Mouse (Mus musculus) kidney, embryonic 15.5 days (tissue): ENCODE measurements at regions not wholly inside any gene's neighbourhood (a gene's known extent, or its start where the extent isn't known, plus 50 kb on each side); places are given as distances from the start of the nearest gene placed in this dataset.

Experiments
- ATAC-seq: fragments of 200-750 bp; cut with Nextera tagmentation; replicated peaks from 2 replicates; pipeline ENCODE4 v1.8.0; 2017; ENCODE audit warnings: moderate TSS enrichment; ENCODE audit not compliant: low FRiP score
- H3K27ac ChIP-seq: fragments of 300-500 bp; sonication (generic); 2 replicates; pipeline ENCODE4 v1.5.1; 2015; ENCODE audit warnings: mild to moderate bottlenecking, inconsistent platforms
- H3K27me3 ChIP-seq: fragments of 300-500 bp; sonication (generic); 2 replicates; pipeline ENCODE4 v1.6.1; 2015; ENCODE audit warnings: inconsistent platforms
- H3K36me3 ChIP-seq: fragments of 300-500 bp; sonication (generic); 2 replicates; pipeline ENCODE4 v1.6.1; 2015; ENCODE audit warnings: inconsistent platforms
- H3K4me1 ChIP-seq: fragments of 300-500 bp; sonication (generic); 2 replicates; pipeline ENCODE4 v1.6.1; 2015; ENCODE audit warnings: inconsistent platforms
- H3K4me2 ChIP-seq: fragments of 300-500 bp; sonication (generic); 2 replicates; pipeline ENCODE4 v1.6.1; 2015; ENCODE audit warnings: moderate library complexity, mild to moderate bottlenecking, inconsistent platforms
- H3K4me3 ChIP-seq: fragments of 300-500 bp; sonication (generic); replicated peaks from 2 replicates; pipeline ENCODE4 v1.5.1; 2015; ENCODE audit warnings: mild to moderate bottlenecking, inconsistent platforms
- H3K9ac ChIP-seq: fragments of 300-500 bp; sonication (generic); 2 replicates; pipeline ENCODE4 v1.6.1; 2015; ENCODE audit warnings: mild to moderate bottlenecking, inconsistent platforms
- H3K9me3 ChIP-seq: fragments of 300-500 bp; sonication (generic); replicated peaks from 2 replicates; pipeline ENCODE4 v1.6.1; 2016; ENCODE audit warnings: inconsistent platforms
- WGBS: fragments of 180-500 bp; shearing (Covaris S2); methylation state at CpG from one replicate; pipeline ENCODE4 v1.1.7; 2015; ENCODE audit warnings: mixed read lengths; 5-methylcytosine and 5-hydroxymethylcytosine counted together

DNA sequence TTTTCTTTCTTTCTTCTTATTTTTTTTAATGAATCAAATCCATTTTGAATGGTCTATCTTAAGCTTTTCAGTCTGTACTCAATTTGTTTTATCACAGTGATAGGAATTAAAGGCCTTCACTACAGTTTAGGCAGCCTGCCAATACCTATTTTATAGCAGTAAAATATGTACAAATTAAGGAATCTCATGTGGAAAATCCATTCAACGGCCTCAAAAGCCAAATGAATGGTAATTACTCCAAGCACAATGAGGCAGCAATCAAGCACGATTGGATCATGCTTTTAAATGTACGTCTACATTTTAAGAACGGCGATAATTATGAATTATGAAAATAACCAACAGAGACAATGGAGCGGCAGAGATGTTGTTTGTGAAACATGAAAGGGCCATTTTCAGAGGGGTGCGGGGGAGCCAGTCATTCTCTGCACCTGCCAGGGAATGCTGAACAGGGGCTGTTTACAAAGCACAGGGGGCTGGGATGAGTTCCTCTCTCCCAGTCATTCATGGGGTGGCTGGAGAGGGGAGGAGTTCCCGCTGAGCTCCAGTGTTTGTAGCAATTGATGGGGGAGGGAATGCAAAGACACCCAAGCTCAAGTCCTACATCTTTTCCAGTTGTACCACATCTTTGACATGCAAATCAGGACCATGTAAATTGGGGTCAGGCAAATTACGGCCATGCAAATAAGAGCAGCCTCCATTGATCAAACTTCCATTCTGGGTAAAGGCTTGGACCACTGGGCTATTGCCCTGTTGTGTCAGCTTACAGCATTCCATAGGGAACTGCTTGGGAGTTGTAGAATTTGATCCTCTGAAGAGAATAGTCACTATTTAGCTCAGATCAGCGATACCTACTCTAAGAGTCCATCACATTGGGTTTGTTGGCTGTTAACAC lies 381.1 kb upstream of the Castor2 start:
- WGBS: 58% methylated on average over 10 of the region's 10 CpGs
- no peak overlapping the region for H3K4me3 ChIP-seq
- ATAC-seq: no peak
- no peak overlapping the region for H3K27ac ChIP-seq
- H3K4me1 ChIP-seq: no peaks in the 10 kb centered on the region
- H3K9ac ChIP-seq: no peak overlapping the region
- no peaks in the 10 kb centered on the region for H3K9me3 ChIP-seq
- no peaks in the 10 kb centered on the region for H3K27me3 ChIP-seq
- H3K36me3 ChIP-seq: no peaks in the 10 kb centered on the region
- no peak overlapping the region for H3K4me2 ChIP-seq

DNA sequence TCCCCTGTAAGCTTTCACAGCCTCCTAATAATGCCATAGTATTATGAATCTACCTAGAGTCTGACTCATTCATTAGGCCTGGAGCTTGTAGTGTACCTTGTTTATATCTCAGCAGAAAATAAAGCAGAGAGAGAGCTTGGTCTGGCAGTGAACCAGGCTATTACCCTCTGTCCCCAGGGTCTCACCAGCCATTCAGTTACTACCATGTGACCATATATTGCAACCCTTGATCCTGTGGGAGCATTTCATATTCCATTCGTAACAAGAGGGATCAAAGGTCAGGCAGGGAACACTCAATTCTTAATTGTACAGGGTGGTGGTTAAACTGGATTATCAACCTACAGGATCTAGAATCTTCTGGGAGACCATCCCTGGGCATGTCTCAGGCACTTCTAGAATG lies 383.7 kb upstream of the Castor2 start:
- Histone ChIP-seq H3K9ac (no peak overlapping the region), H3K27ac (no peak overlapping the region), H3K4me2 (no peak overlapping the region), H3K9me3 (no peaks in the 10 kb centered on the region), H3K27me3 (no peaks in the 10 kb centered on the region), H3K4me3 (no peak overlapping the region), H3K4me1 (no peaks in the 10 kb centered on the region), H3K36me3 (no peaks in the 10 kb centered on the region)
- ATAC-seq: no peak
- 87% methylated on average over 1 of the region's 1 CpGs for WGBS

GRCm38 (mm10) chr5:133712652-133713051 lies 386.9 kb upstream of the Castor2 start:
- no peaks in the 10 kb centered on the region for H3K4me1 ChIP-seq
- H3K9ac ChIP-seq: no peak overlapping the region
- H3K27ac ChIP-seq: no peak overlapping the region
- 67% methylated on average over 3 of the region's 3 CpGs for whole genome bisulfite sequencing
- H3K4me3 ChIP-seq: no peak overlapping the region
- ATAC-seq: no peak
- H3K9me3 ChIP-seq: no peaks in the 10 kb centered on the region
- H3K27me3 ChIP-seq: no peaks in the 10 kb centered on the region
- no peaks in the 10 kb centered on the region for H3K36me3 ChIP-seq
- H3K4me2 ChIP-seq: no peak overlapping the region

DNA sequence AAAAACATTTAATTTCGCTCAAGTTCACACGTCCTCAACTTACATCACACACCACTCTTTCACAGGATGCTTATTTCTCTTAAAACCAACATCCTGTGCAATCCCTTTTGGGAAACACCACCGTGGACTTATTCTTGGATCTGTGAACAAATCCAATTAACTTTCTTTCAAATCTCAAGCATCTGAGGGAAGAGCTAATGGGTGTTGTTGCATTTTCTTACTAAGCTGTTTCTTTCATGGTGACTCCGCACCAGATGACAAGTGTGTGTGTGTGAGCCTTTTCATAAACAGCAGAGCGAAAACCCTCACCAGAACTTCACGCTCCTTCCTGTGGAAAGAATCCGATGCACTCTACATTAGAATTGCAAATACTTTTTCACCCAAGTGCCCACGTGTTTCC lies 390.6 kb upstream of the Castor2 start:
- H3K27ac ChIP-seq: no peak overlapping the region
- ATAC-seq: no peak
- H3K27me3 ChIP-seq: no peaks in the 10 kb centered on the region
- no peak overlapping the region for H3K4me3 ChIP-seq
- no peaks in the 10 kb centered on the region for H3K36me3 ChIP-seq
- WGBS: 80% methylated on average over 8 of the region's 8 CpGs
- H3K9me3 ChIP-seq: no peaks in the 10 kb centered on the region
- H3K9ac ChIP-seq: no peak overlapping the region
- H3K4me1 ChIP-seq: no peaks in the 10 kb centered on the region
- H3K4me2 ChIP-seq: no peak overlapping the region

GRCm38 (mm10) chr5:133686206-133686605 lies 413.3 kb upstream of the Castor2 start:
- Histone ChIP-seq H3K27me3 (no peaks in the 10 kb centered on the region), H3K4me1 (no peaks in the 10 kb centered on the region), H3K4me2 (no peak overlapping the region), H3K36me3 (no peaks in the 10 kb centered on the region), H3K9ac (no peak overlapping the region), H3K9me3 (no peaks in the 10 kb centered on the region), H3K27ac (no peak overlapping the region), H3K4me3 (no peak overlapping the region)
- WGBS: 90% methylated on average over 2 of the region's 2 CpGs
- ATAC-seq: no peak

DNA sequence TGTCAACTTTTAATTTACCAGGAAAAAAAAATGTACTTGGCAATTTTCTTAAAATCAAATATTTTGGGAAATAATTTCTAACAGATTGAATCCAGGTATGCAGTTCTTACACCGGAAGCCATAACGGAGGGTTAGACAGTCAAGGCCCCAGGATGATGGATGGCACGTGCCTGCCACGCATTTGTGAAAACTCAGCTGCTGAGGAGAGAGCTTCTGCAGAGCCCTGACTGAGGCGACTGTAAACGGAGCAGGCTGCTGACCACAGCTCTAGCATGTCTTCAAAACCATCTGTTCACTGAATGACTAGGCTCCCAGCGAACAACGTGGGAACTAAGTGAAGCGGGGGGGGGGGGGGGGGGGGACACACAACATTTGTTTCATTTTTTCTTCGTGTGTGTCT lies 416.5 kb upstream of the Castor2 start:
- no peaks in the 10 kb centered on the region for H3K36me3 ChIP-seq
- H3K4me2 ChIP-seq: no peak overlapping the region
- no peak for ATAC-seq
- H3K27me3 ChIP-seq: no peaks in the 10 kb centered on the region
- no peak overlapping the region for H3K9ac ChIP-seq
- WGBS: 31% methylated on average over 9 of the region's 10 CpGs
- H3K4me3 ChIP-seq: no peak overlapping the region
- H3K9me3 ChIP-seq: no peaks in the 10 kb centered on the region
- no peak overlapping the region for H3K27ac ChIP-seq
- no peaks in the 10 kb centered on the region for H3K4me1 ChIP-seq

DNA sequence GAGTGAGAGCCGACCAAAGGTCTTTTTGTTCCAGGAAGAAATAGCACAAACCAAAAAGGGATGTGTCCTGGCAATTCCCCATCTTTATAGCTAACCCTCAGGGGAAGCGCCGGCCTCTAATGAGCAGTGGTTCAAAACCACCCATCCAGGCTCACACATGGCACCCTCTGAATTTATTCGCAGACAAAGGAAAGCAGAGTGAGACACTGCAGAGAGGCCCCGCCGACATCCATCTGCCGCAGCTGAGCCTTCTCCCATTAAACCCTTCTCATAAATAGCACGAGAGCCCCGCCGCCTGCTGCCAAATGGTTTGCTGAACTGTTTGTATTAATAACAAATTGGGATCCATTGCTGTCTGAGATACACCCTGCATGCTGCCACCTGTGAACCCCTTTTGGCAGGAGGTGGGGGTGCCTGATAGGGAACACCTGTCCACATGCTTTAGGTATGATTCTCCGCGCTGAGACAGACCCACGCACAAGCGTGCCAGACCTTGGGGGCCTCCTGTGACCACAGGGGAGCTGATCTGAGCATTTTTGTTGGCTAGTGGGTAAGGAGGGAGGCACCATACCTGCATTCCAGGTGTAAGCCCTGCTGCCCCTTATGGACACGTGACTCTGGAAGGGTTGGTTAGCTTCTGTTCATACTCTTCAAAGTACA lies 422.6 kb upstream of the Castor2 start:
- H3K9ac ChIP-seq: no peak overlapping the region
- no peaks in the 10 kb centered on the region for H3K36me3 ChIP-seq
- no peak overlapping the region for H3K4me3 ChIP-seq
- H3K27ac ChIP-seq: no peak overlapping the region
- H3K4me2 ChIP-seq: no peak overlapping the region
- ATAC-seq: no peak
- H3K4me1 ChIP-seq: no peaks in the 10 kb centered on the region
- H3K27me3 ChIP-seq: no peaks in the 10 kb centered on the region
- WGBS: 71% methylated on average over 15 of the region's 15 CpGs
- H3K9me3 ChIP-seq: no peaks in the 10 kb centered on the region

- Histone ChIP-seq H3K4me3 (no peak overlapping the region), H3K4me1 (no peaks in the 10 kb centered on the region), H3K9ac (no peak overlapping the region), H3K4me2 (no peak overlapping the region), H3K9me3 (no peaks in the 10 kb centered on the region), H3K36me3 (no peaks in the 10 kb centered on the region), H3K27ac (no peak overlapping the region), H3K27me3 (no peaks in the 10 kb centered on the region)
- 55% methylated on average over 3 of the region's 3 CpGs for WGBS
- ATAC-seq: no peak
These were observed 423.9 kb upstream of the Castor2 start for GRCm38 (mm10) chr5:133675636-133676035.

DNA sequence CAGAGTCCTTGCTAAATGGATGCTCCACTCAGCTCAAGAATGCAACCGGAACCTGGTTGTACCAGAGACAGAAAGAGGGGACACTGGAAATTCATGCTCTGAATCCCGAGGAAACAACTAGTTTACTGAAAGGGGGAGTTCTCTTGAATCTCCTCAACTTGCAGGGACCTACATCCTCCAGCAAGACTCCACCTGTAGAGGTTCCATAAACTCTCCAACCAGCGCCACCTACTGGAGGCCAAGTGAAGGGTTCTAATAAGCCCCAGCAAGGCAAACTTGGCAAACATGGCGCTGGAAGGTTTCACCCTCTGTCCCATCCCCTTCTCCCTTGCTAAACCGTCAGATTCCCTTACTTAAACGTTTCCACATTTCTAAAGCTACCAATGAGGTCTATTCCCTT lies 433.0 kb upstream of the Castor2 start:
- ATAC-seq: no peak
- Histone ChIP-seq H3K36me3 (no peaks in the 10 kb centered on the region), H3K4me1 (no peaks in the 10 kb centered on the region), H3K9me3 (no peaks in the 10 kb centered on the region), H3K27ac (no peak overlapping the region), H3K27me3 (no peaks in the 10 kb centered on the region), H3K4me3 (no peak overlapping the region), H3K9ac (no peak overlapping the region), H3K4me2 (no peak overlapping the region)
- WGBS: 46% methylated on average over 6 of the region's 6 CpGs

GRCm38 (mm10) chr5:133662474-133663256 lies 436.8 kb upstream of the Castor2 start:
- Histone ChIP-seq H3K4me3 (no peak overlapping the region), H3K4me2 (no peak overlapping the region), H3K27me3 (no peaks in the 10 kb centered on the region), H3K27ac (no peak overlapping the region), H3K4me1 (no peaks in the 10 kb centered on the region), H3K36me3 (no peaks in the 10 kb centered on the region), H3K9me3 (no peaks in the 10 kb centered on the region), H3K9ac (no peak overlapping the region)
- 86% methylated on average over 7 of the region's 7 CpGs for WGBS
- ATAC-seq: no peak

DNA sequence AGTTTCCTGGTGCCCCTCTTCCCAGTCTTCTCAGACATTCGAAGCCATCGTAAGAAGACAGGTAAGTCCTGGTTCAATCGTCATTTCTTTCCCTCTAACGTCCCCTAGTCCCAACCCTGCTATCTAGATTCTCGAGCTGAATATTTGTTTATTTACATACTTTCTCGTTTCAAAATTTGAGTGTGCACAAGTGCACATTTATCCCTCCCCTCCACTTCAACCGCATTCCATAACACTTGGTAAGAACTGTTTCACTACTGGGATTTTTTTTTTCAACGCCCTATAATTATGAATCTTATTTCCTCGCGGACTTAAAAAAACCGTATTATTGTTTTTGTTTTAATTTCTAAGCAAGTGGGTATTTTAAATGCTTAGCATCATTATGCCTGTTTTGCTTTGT lies 439.2 kb upstream of the Castor2 start:
- no peak for ATAC-seq
- Histone ChIP-seq H3K4me3 (no peak overlapping the region), H3K9ac (no peak overlapping the region), H3K27me3 (no peaks in the 10 kb centered on the region), H3K4me2 (no peak overlapping the region), H3K4me1 (no peaks in the 10 kb centered on the region), H3K9me3 (no peaks in the 10 kb centered on the region), H3K27ac (no peak overlapping the region), H3K36me3 (no peaks in the 10 kb centered on the region)
- 92% methylated on average over 11 of the region's 11 CpGs for WGBS

- ATAC-seq: no peak
- 93% methylated on average over 8 of the region's 8 CpGs for WGBS
- no peak overlapping the region for H3K4me3 ChIP-seq
These were observed 442.7 kb upstream of the Castor2 start for GRCm38 (mm10) chr5:133656837-133657236.

More at GRCm38 (mm10) chr5:133656837-133657236, 442.7 kb upstream of the Castor2 start:
- Histone ChIP-seq H3K9me3 (no peaks in the 10 kb centered on the region), H3K36me3 (no peaks in the 10 kb centered on the region), H3K4me2 (no peak overlapping the region), H3K27ac (no peak overlapping the region), H3K9ac (no peak overlapping the region), H3K27me3 (no peaks in the 10 kb centered on the region), H3K4me1 (no peaks in the 10 kb centered on the region)
